Mouse (Mus musculus): ENCODE results near the gene Il1r1.

Il1r1 gene

GRCm38 (mm10) chr1:40224539-40225284, at the start of gene Il1r1:
TSS of gene Il1r1 (plus strand) at chr1:40225080.
- DNase-seq (ENCODE audit: low spot score): peak; percentile 71

- no peak for DNase-seq (ENCODE audit: low spot score)
Observed at GRCm38 (mm10) chr1:40175123-40175522, 49.8 kb upstream of the Il1r1 start.

- no peak for DNase-seq (ENCODE audit: low spot score)
Observed at GRCm38 (mm10) chr1:40175797-40176196, 49.1 kb upstream of the Il1r1 start.

GRCm38 (mm10) chr1:40179031-40179430, 45.8 kb upstream of the Il1r1 start:
- DNase-seq (ENCODE audit: low spot score): no peak

- no peak for DNase-seq (ENCODE audit: low spot score)
Observed at GRCm38 (mm10) chr1:40179493-40179892, 45.4 kb upstream of the Il1r1 start.

- no peak for DNase-seq (ENCODE audit: low spot score)
Observed at GRCm38 (mm10) chr1:40180861-40181260, 44.0 kb upstream of the Il1r1 start.

GRCm38 (mm10) chr1:40181716-40182115, 43.2 kb upstream of the Il1r1 start:
- no peak for DNase-seq (ENCODE audit: low spot score)

- no peak for DNase-seq (ENCODE audit: low spot score)
Observed at GRCm38 (mm10) chr1:40183410-40183809, 41.5 kb upstream of the Il1r1 start.

- DNase-seq (ENCODE audit: low spot score): no peak
Observed at GRCm38 (mm10) chr1:40187961-40188360, 36.9 kb upstream of the Il1r1 start.

- no peak for DNase-seq (ENCODE audit: low spot score)
Observed at GRCm38 (mm10) chr1:40190025-40190424, 34.9 kb upstream of the Il1r1 start.

GRCm38 (mm10) chr1:40190837-40191236, 34.0 kb upstream of the Il1r1 start:
- DNase-seq (ENCODE audit: low spot score): no peak

- DNase-seq (ENCODE audit: low spot score): no peak
Observed at GRCm38 (mm10) chr1:40194279-40194678, 30.6 kb upstream of the Il1r1 start.

GRCm38 (mm10) chr1:40213337-40214159, 11.3 kb upstream of the Il1r1 start:
- DNase-seq (ENCODE audit: low spot score): no peak

GRCm38 (mm10) chr1:40217521-40217920, 7.4 kb upstream of the Il1r1 start:
- DNase-seq (ENCODE audit: low spot score): no peak

GRCm38 (mm10) chr1:40218603-40219002, 6.3 kb upstream of the Il1r1 start:
- DNase-seq (ENCODE audit: low spot score): no peak

- DNase-seq (ENCODE audit: low spot score): no peak
Observed at GRCm38 (mm10) chr1:40220549-40220948, 4.3 kb upstream of the Il1r1 start.

GRCm38 (mm10) chr1:40221864-40222263, 3.0 kb upstream of the Il1r1 start:
- no peak for DNase-seq (ENCODE audit: low spot score)

- DNase-seq (ENCODE audit: low spot score): no peak
Observed at GRCm38 (mm10) chr1:40222680-40223079, 2.2 kb upstream of the Il1r1 start.

GRCm38 (mm10) chr1:40223591-40223990, 1.3 kb upstream of the Il1r1 start:
- no peak for DNase-seq (ENCODE audit: low spot score)

GRCm38 (mm10) chr1:40225580-40225979, 700 bp downstream of the Il1r1 start:
- no peak for DNase-seq (ENCODE audit: low spot score)

GRCm38 (mm10) chr1:40229033-40229432, 4.2 kb downstream of the Il1r1 start:
- no peak for DNase-seq (ENCODE audit: low spot score)

- DNase-seq (ENCODE audit: low spot score): no peak
Observed at GRCm38 (mm10) chr1:40229771-40230280, 4.9 kb downstream of the Il1r1 start.

- DNase-seq (ENCODE audit: low spot score): no peak
Observed at GRCm38 (mm10) chr1:40230336-40230735, 5.5 kb downstream of the Il1r1 start.

Measured in testis, postnatal 10 days (tissue).